Mouse (Mus musculus) small intestine, adult 2 months (tissue): ENCODE measurements around the gene Iqschfp.

Source experiments
- CTCF ChIP-seq: fragments of 200-500 bp; IDR thresholded peaks from 2 replicates; pipeline ENCODE4 v1.5.1; 2012; ENCODE audit warnings: low read depth, mild to moderate bottlenecking, control low read depth, inconsistent platforms, low read length, moderate library complexity, mixed read lengths; ENCODE audit not compliant: insufficient replicate concordance, insufficient read length; ENCODE audit errors: extremely low read depth
- POLR2A ChIP-seq: fragments of 200-500 bp; IDR thresholded peaks from 2 replicates; pipeline ENCODE4 v1.6.1; 2012; ENCODE audit warnings: low read depth, mild to moderate bottlenecking, control low read depth, inconsistent platforms, low read length, moderate library complexity

- no peak for TF ChIP-seq CTCF
- no peak for TF ChIP-seq POLR2A
Observed at GRCm38 (mm10) chr3:68674721-68675120, 782.7 kb downstream of the Iqschfp start.
